Mouse (Mus musculus) limb, embryonic 13.5 days (tissue): Measurements from ENCODE around the gene Thbs3. TPM values are rescaled to one million over a fixed set of nuclear protein-coding genes. Genes with fewer than 3 reads are reported as not detected.

Source experiments
- ATAC-seq: fragments of 200-750 bp; cut with Nextera tagmentation; 2 replicates; pipeline ENCODE4 v1.8.0; 2017; ENCODE audit warnings: low read depth, moderate number of reproducible peaks, moderate TSS enrichment; ENCODE audit not compliant: low FRiP score
- H3K27ac ChIP-seq: fragments of 300-500 bp; sonication (generic); 2 replicates; pipeline ENCODE4 v1.5.1; 2015; ENCODE audit warnings: inconsistent platforms, mild to moderate bottlenecking, moderate library complexity
- H3K27me3 ChIP-seq: fragments of 300-500 bp; sonication (generic); 2 replicates; pipeline ENCODE4 v1.6.1; 2015; ENCODE audit warnings: mild to moderate bottlenecking, inconsistent platforms
- H3K36me3 ChIP-seq: fragments of 300-500 bp; sonication (generic); 2 replicates; pipeline ENCODE4 v1.6.1; 2015; ENCODE audit warnings: inconsistent platforms, mild to moderate bottlenecking, moderate library complexity
- H3K4me1 ChIP-seq: fragments of 300-500 bp; sonication (generic); 2 replicates; pipeline ENCODE4 v1.6.1; 2015; ENCODE audit warnings: inconsistent platforms
- H3K4me2 ChIP-seq: fragments of 300-500 bp; sonication (generic); replicated peaks from 2 replicates; pipeline ENCODE4 v1.6.1; 2015; ENCODE audit warnings: inconsistent platforms, mild to moderate bottlenecking, moderate library complexity
- H3K4me3 ChIP-seq: fragments of 300-500 bp; sonication (generic); 2 replicates; pipeline ENCODE4 v1.5.1; 2015; ENCODE audit warnings: moderate library complexity, mild to moderate bottlenecking, inconsistent platforms
- H3K9ac ChIP-seq: fragments of 300-500 bp; sonication (generic); 2 replicates; pipeline ENCODE4 v1.6.1; 2015; ENCODE audit warnings: mild to moderate bottlenecking, inconsistent platforms
- H3K9me3 ChIP-seq: fragments of 300-500 bp; sonication (generic); 2 replicates; pipeline ENCODE4 v1.6.1; 2016; ENCODE audit warnings: inconsistent platforms
- WGBS: fragments of 180-500 bp; shearing (Covaris S2); methylation state at CpG from one replicate; pipeline ENCODE4 v1.1.7; 2015; 5-methylcytosine and 5-hydroxymethylcytosine counted together
- polyA plus RNA-seq: library from polyadenylated mRNA; unstranded; fragments of >200 nt; fragmentation: Nextera tagmentation; extraction: Ambion mirVana; gene quantifications from 2 replicates; pipeline ENCODE4 v1.2.1, GENCODE M21; 2015

Gene Thbs3
- polyA plus RNA-seq, 1 experiment from 2014 or later, result 69.8 TPM

- no peak for ATAC-seq
- no peak overlapping the region for H3K4me3 ChIP-seq
- H3K36me3 ChIP-seq, result peaks cover 60% of the 10 kb centered on the region
- no peak overlapping the region for H3K27ac ChIP-seq
- H3K4me1 ChIP-seq, result peaks cover 17% of the 10 kb centered on the region
- no peak overlapping the region for H3K4me2 ChIP-seq
- H3K27me3 ChIP-seq, result no peaks in the 10 kb centered on the region
- 44% methylated on average over 8 of the region's 8 CpGs for WGBS
- H3K9ac ChIP-seq, result 0 out of 2 replicates have a peak overlapping the region, but pooled peaks have one; percentile 8
- H3K9me3 ChIP-seq, result no peaks in the 10 kb centered on the region
These were observed 4.6 kb downstream of the Thbs3 start for GRCm38 (mm10) chr3:89219546-89219945.

- no peak for ATAC-seq
- H3K36me3 ChIP-seq, result peaks cover 72% of the 10 kb centered on the region
- WGBS, result 30% methylated on average over 5 of the region's 5 CpGs
These were observed 6.2 kb downstream of the Thbs3 start for GRCm38 (mm10) chr3:89221167-89221566.

GRCm38 (mm10) chr3:89224796-89225195 lies 9.8 kb downstream of the Thbs3 start:
- Histone ChIP-seq H3K27ac (no peak overlapping the region), H3K4me3 (no peak overlapping the region), H3K27me3 (peaks cover 8% of the 10 kb centered on the region), H3K9ac (no peak overlapping the region), H3K9me3 (no peaks in the 10 kb centered on the region), H3K4me2 (no peak overlapping the region), H3K4me1 (peaks cover 41% of the 10 kb centered on the region), H3K36me3 (peaks cover 48% of the 10 kb centered on the region)
- ATAC-seq, result no peak
- WGBS, result 81% methylated on average over 11 of the region's 11 CpGs

More at GRCm38 (mm10) chr3:89221167-89221566, 6.2 kb downstream of the Thbs3 start:
- Histone ChIP-seq H3K9me3 (no peaks in the 10 kb centered on the region), H3K4me2 (no peak overlapping the region), H3K27me3 (no peaks in the 10 kb centered on the region), H3K27ac (no peak overlapping the region), H3K4me1 (peaks cover 15% of the 10 kb centered on the region), H3K4me3 (no peak overlapping the region), H3K9ac (no peak overlapping the region)

- peaks cover 44% of the 10 kb centered on the region for H3K36me3 ChIP-seq
- H3K27ac ChIP-seq, result no peak overlapping the region
- peaks cover 13% of the 10 kb centered on the region for H3K27me3 ChIP-seq
- peak overlapping the region; percentile 85 for H3K4me2 ChIP-seq
- H3K9ac ChIP-seq, result peak overlapping the region; percentile 64; the same call in 1 of the 2 replicates
- H3K9me3 ChIP-seq, result no peaks in the 10 kb centered on the region
- no peak for ATAC-seq
- WGBS, result 61% methylated on average over 12 of the region's 12 CpGs
- H3K4me3 ChIP-seq, result no peak overlapping the region
- peaks cover 41% of the 10 kb centered on the region for H3K4me1 ChIP-seq
These were observed 10.4 kb downstream of the Thbs3 start for GRCm38 (mm10) chr3:89225321-89225815.

GRCm38 (mm10) chr3:89225918-89226317 lies 10.9 kb downstream of the Thbs3 start:
- ATAC-seq, result no peak
- no peak overlapping the region for H3K27ac ChIP-seq
- H3K4me1 ChIP-seq, result peaks cover 41% of the 10 kb centered on the region
- peak overlapping the region; percentile 85 for H3K4me2 ChIP-seq
- H3K27me3 ChIP-seq, result peaks cover 16% of the 10 kb centered on the region
- 53% methylated on average over 4 of the region's 4 CpGs for WGBS
- H3K9ac ChIP-seq, result peak overlapping the region; percentile 64
- no peaks in the 10 kb centered on the region for H3K9me3 ChIP-seq
- H3K36me3 ChIP-seq, result peaks cover 42% of the 10 kb centered on the region
- peak overlapping the region; percentile 46 for H3K4me3 ChIP-seq

- Histone ChIP-seq H3K27ac (no peak overlapping the region), H3K9ac (peak overlapping the region; percentile 64), H3K27me3 (peaks cover 20% of the 10 kb centered on the region), H3K36me3 (peaks cover 37% of the 10 kb centered on the region), H3K4me3 (peak overlapping the region; percentile 46), H3K4me1 (peaks cover 41% of the 10 kb centered on the region), H3K4me2 (peak overlapping the region; percentile 85), H3K9me3 (no peaks in the 10 kb centered on the region)
- 26% methylated on average over 11 of the region's 11 CpGs for WGBS
- ATAC-seq, result no peak
These were observed 11.4 kb downstream of the Thbs3 start for GRCm38 (mm10) chr3:89226361-89226760.

- Histone ChIP-seq H3K4me1 (peaks cover 41% of the 10 kb centered on the region), H3K27ac (peak within 1 kb of the TSS; percentile 88), H3K36me3 (peaks cover 32% of the 10 kb centered on the region), H3K27me3 (peaks cover 23% of the 10 kb centered on the region), H3K9ac (peak within 1 kb of the TSS; percentile 64), H3K4me2 (peak within 1 kb of the TSS; percentile 85), H3K9me3 (no peaks in the 10 kb centered on the region), H3K4me3 (peak within 1 kb of the TSS; percentile 46)
- WGBS, result 3% methylated on average over 21 of the region's 21 CpGs
- ATAC-seq, result no peak; the same call in 1 of the 2 replicates
These were observed 11.9 kb downstream of the Thbs3 start, which contains the start of gene Mtx1 for GRCm38 (mm10) chr3:89226900-89227299. Mtx1 (minus strand) TSS chr3:89227088.

- Histone ChIP-seq H3K27ac (peak overlapping the region; percentile 88), H3K4me2 (peak overlapping the region; percentile 85), H3K27me3 (peaks cover 25% of the 10 kb centered on the region), H3K9me3 (no peaks in the 10 kb centered on the region), H3K4me3 (peak overlapping the region; percentile 46), H3K9ac (peak overlapping the region; percentile 64), H3K4me1 (peaks cover 41% of the 10 kb centered on the region), H3K36me3 (peaks cover 31% of the 10 kb centered on the region)
- WGBS, result 3% methylated on average over 41 of the region's 41 CpGs
- ATAC-seq, result peak; percentile 93
These were observed 12.6 kb downstream of the Thbs3 start for GRCm38 (mm10) chr3:89227307-89228179.

- Histone ChIP-seq H3K9ac (peak overlapping the region; percentile 64), H3K36me3 (peaks cover 25% of the 10 kb centered on the region), H3K27ac (peak overlapping the region; percentile 88; the same call in 1 of the 2 replicates), H3K27me3 (peaks cover 25% of the 10 kb centered on the region), H3K4me1 (peaks cover 41% of the 10 kb centered on the region), H3K4me2 (peak overlapping the region; percentile 85), H3K9me3 (no peaks in the 10 kb centered on the region), H3K4me3 (peak overlapping the region; percentile 46)
- peak; percentile 54; the same call in 1 of the 2 replicates for ATAC-seq
- WGBS, result 0% methylated on average over 20 of the region's 20 CpGs
These were observed 13.2 kb downstream of the Thbs3 start for GRCm38 (mm10) chr3:89228180-89228549.

- WGBS, result 31% methylated on average over 10 of the region's 10 CpGs
- peaks cover 25% of the 10 kb centered on the region for H3K27me3 ChIP-seq
- H3K4me1 ChIP-seq, result peaks cover 41% of the 10 kb centered on the region
- ATAC-seq, result no peak
- peaks cover 20% of the 10 kb centered on the region for H3K36me3 ChIP-seq
- peak within 1 kb of the TSS; percentile 85 for H3K4me2 ChIP-seq
- H3K9ac ChIP-seq, result peak within 1 kb of the TSS; percentile 64
- H3K27ac ChIP-seq, result peak within 1 kb of the TSS; percentile 88; the same call in 1 of the 2 replicates
- no peaks in the 10 kb centered on the region for H3K9me3 ChIP-seq
- peak within 1 kb of the TSS; percentile 46 for H3K4me3 ChIP-seq
These were observed 13.9 kb downstream of the Thbs3 start, which contains the start of gene Muc1 for GRCm38 (mm10) chr3:89228836-89229235. Muc1 (plus strand) TSS chr3:89229057.

- H3K9ac ChIP-seq, result no peak overlapping the region
- H3K4me2 ChIP-seq, result peak overlapping the region; percentile 85
- 58% methylated on average over 4 of the region's 4 CpGs for WGBS
- no peak overlapping the region for H3K27ac ChIP-seq
- H3K9me3 ChIP-seq, result no peaks in the 10 kb centered on the region
- peaks cover 41% of the 10 kb centered on the region for H3K4me1 ChIP-seq
- H3K4me3 ChIP-seq, result no peak overlapping the region
- ATAC-seq, result no peak
- H3K27me3 ChIP-seq, result peaks cover 25% of the 10 kb centered on the region
- H3K36me3 ChIP-seq, result peaks cover 21% of the 10 kb centered on the region
These were observed 14.3 kb downstream of the Thbs3 start for GRCm38 (mm10) chr3:89229276-89229675.

- Histone ChIP-seq H3K4me2 (no peak overlapping the region), H3K4me3 (no peak overlapping the region), H3K27me3 (peaks cover 25% of the 10 kb centered on the region), H3K4me1 (peaks cover 34% of the 10 kb centered on the region), H3K9ac (no peak overlapping the region), H3K9me3 (no peaks in the 10 kb centered on the region), H3K27ac (no peak overlapping the region), H3K36me3 (peaks cover 20% of the 10 kb centered on the region)
- WGBS, result 84% methylated on average over 2 of the region's 2 CpGs
- no peak for ATAC-seq
These were observed 15.6 kb downstream of the Thbs3 start for GRCm38 (mm10) chr3:89230561-89230960.
